Mouse (Mus musculus): ENCODE results near the gene Vsir. TPM values are rescaled to one million over a fixed set of nuclear protein-coding genes. Genes with fewer than 3 reads are reported as not detected.

The Vsir gene
- polyA plus RNA-seq, 1 experiment from 2014 or later = 2.0 TPM

DNA sequence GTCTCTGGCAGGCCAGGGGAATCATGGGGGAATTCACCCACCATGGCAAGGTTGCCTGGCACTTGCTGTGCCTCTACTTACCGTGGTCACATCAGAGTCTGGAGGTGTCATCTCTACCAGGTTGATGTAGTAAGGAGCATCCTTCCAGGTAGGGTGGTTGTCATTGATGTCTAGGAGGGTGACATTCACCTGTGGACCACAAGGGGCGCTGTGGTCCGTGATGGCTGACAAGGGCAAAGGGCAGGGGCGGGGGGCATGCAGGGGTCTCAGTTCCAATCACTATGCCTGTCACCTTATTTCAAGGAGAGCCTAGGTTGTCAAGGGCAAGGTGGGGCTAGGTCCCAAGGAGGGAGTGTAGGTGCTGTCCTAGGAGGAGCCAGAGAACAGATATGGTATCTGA lies 73.0 kb downstream of the Vsir start:
- Histone ChIP-seq H3K36me3 (no peaks in the 10 kb centered on the region), H3K9me3 (0 out of 2 replicates have a peak, but pooled peaks cover under 1% of the 10 kb centered on the region), H3K4me2 (replicated peaks) (no peak overlapping the region), H3K4me3 (no peak overlapping the region), H3K4me1 (no peaks in the 10 kb centered on the region), H3K27me3 (0 out of 2 replicates have a peak, but pooled peaks cover 4% of the 10 kb centered on the region), H3K27ac (no peak overlapping the region), H3K9ac (no peak overlapping the region)
- ATAC-seq (ENCODE audit: low FRiP score, low read depth) = no peak
- 20% methylated on average over 4 of the region's 4 CpGs for WGBS

Other genes with a start within 250 kb of the Vsir start
- gene Spock2, start 240.6 kb upstream of the Vsir start, polyA plus RNA-seq (2015; fragmentation: Nextera tagmentation; extraction: Ambion mirVana) = 6.1 and 7.2 TPM in 2 replicates
- gene Chst3, start 127.6 kb upstream of the Vsir start, polyA plus RNA-seq (2015; fragmentation: Nextera tagmentation; extraction: Ambion mirVana) = 3.1 and 3.7 TPM in 2 replicates
- 103 and 104 TPM in 2 replicates for gene Psap, start 69.2 kb upstream of the Vsir start, polyA plus RNA-seq (2015; fragmentation: Nextera tagmentation; extraction: Ambion mirVana)
- 0.79 and 1.0 TPM in 2 replicates for gene Gm17455, start 52.9 kb downstream of the Vsir start, polyA plus RNA-seq (2015; fragmentation: Nextera tagmentation; extraction: Ambion mirVana)